Mouse (Mus musculus): ENCODE data around the gene Olfr818. TPM values are rescaled to one million over a fixed set of nuclear protein-coding genes. Genes with fewer than 3 reads are reported as not detected.
"Not testable (repeated sequence)": the region's sequence is repeated elsewhere in the genome, so short reads cannot be mapped to it uniquely, and the experiment has no call there.

Olfr818 gene
- not detected in 2 replicates for polyA plus RNA-seq (2014; fragmentation: Nextera tagmentation; extraction: Ambion mirVana)

- WGBS: 92% methylated on average over 2 of the region's 2 CpGs
- H3K4me1 ChIP-seq (ENCODE audit: control insufficient read depth, insufficient read depth, low read length): no peaks in the 10 kb centered on the region
These were observed at the start of gene Olfr818 for GRCm38 (mm10) chr10:129949000-129949399. Gene Olfr818, minus strand, starts transcription at chr10:129949100.

GRCm38 (mm10) chr10:129984962-129985361, 36.1 kb upstream of the Olfr818 start, which contains the start of gene Gm10310:
Gene Gm10310, minus strand, starts transcription at chr10:129985062.
- not testable (repeated sequence) for H3K4me1 ChIP-seq (ENCODE audit: control insufficient read depth, insufficient read depth, low read length); H3K27ac ChIP-seq (replicated peaks; ENCODE audit: low read depth, low read length); H3K4me2 ChIP-seq (ENCODE audit: low read depth, low read length); H3K27me3 ChIP-seq (replicated peaks; ENCODE audit: control insufficient read depth, insufficient read depth, low read length); ATAC-seq (ENCODE audit: low read depth); H3K4me3 ChIP-seq (ENCODE audit: low read depth, low read length); H3K36me3 ChIP-seq (ENCODE audit: control insufficient read depth, insufficient read depth, low read length); H3K9me3 ChIP-seq (ENCODE audit: control insufficient read depth, low read length); H3K9ac ChIP-seq (ENCODE audit: low read depth, low read length); DNase-seq (ENCODE audit: low spot score)
- WGBS: no CpG with 5 or more reads among the region's 1 CpGs

More at GRCm38 (mm10) chr10:129949000-129949399, at the start of gene Olfr818:
- H3K27me3 ChIP-seq (replicated peaks; ENCODE audit: control insufficient read depth, insufficient read depth, low read length): no peaks in the 10 kb centered on the region
- ATAC-seq (ENCODE audit: low read depth) (no peak), DNase-seq (ENCODE audit: low spot score) (no peak)
- no peak within 1 kb of the TSS for H3K27ac ChIP-seq (replicated peaks; ENCODE audit: low read depth, low read length)
- no peak within 1 kb of the TSS for H3K4me2 ChIP-seq (ENCODE audit: low read depth, low read length)
- H3K36me3 ChIP-seq (ENCODE audit: control insufficient read depth, insufficient read depth, low read length): no peaks in the 10 kb centered on the region
- H3K9me3 ChIP-seq (ENCODE audit: control insufficient read depth, low read length): no peaks in the 10 kb centered on the region
- H3K9ac ChIP-seq (ENCODE audit: low read depth, low read length): no peak within 1 kb of the TSS
- H3K4me3 ChIP-seq (ENCODE audit: low read depth, low read length): no peak within 1 kb of the TSS

- not testable (repeated sequence) for H3K4me3 ChIP-seq (ENCODE audit: low read depth, low read length); H3K27me3 ChIP-seq (replicated peaks; ENCODE audit: control insufficient read depth, insufficient read depth, low read length); DNase-seq (ENCODE audit: low spot score); H3K4me1 ChIP-seq (ENCODE audit: control insufficient read depth, insufficient read depth, low read length); H3K27ac ChIP-seq (replicated peaks; ENCODE audit: low read depth, low read length); H3K36me3 ChIP-seq (ENCODE audit: control insufficient read depth, insufficient read depth, low read length); H3K9me3 ChIP-seq (ENCODE audit: control insufficient read depth, low read length); H3K9ac ChIP-seq (ENCODE audit: low read depth, low read length); ATAC-seq (ENCODE audit: low read depth); H3K4me2 ChIP-seq (ENCODE audit: low read depth, low read length)
- WGBS: no CpG with 5 or more reads among the region's 3 CpGs
These were observed 33.0 kb upstream of the Olfr818 start for GRCm38 (mm10) chr10:129981867-129982266.

GRCm38 (mm10) chr10:129976040-129976439, 27.1 kb upstream of the Olfr818 start, which contains the start of gene Olfr247:
Gene Olfr247, minus strand, starts transcription at chr10:129976140.
- no CpG with 5 or more reads among the region's 2 CpGs for WGBS

GRCm38 (mm10) chr10:129972994-129973393, 24.1 kb upstream of the Olfr818 start:
- WGBS: no CpG with 5 or more reads among the region's 3 CpGs

More at GRCm38 (mm10) chr10:129976040-129976439, 27.1 kb upstream of the Olfr818 start, which contains the start of gene Olfr247:
- not testable (repeated sequence) for H3K4me3 ChIP-seq (ENCODE audit: low read depth, low read length); H3K9ac ChIP-seq (ENCODE audit: low read depth, low read length); H3K4me1 ChIP-seq (ENCODE audit: control insufficient read depth, insufficient read depth, low read length); ATAC-seq (ENCODE audit: low read depth); DNase-seq (ENCODE audit: low spot score); H3K27ac ChIP-seq (replicated peaks; ENCODE audit: low read depth, low read length); H3K36me3 ChIP-seq (ENCODE audit: control insufficient read depth, insufficient read depth, low read length); H3K27me3 ChIP-seq (replicated peaks; ENCODE audit: control insufficient read depth, insufficient read depth, low read length); H3K4me2 ChIP-seq (ENCODE audit: low read depth, low read length); H3K9me3 ChIP-seq (ENCODE audit: control insufficient read depth, low read length)

GRCm38 (mm10) chr10:129967166-129967565, 18.3 kb upstream of the Olfr818 start, which contains the start of gene Olfr819:
Gene Olfr819, minus strand, starts transcription at chr10:129967266.
- not testable (repeated sequence) for ATAC-seq (ENCODE audit: low read depth); H3K4me3 ChIP-seq (ENCODE audit: low read depth, low read length); H3K4me1 ChIP-seq (ENCODE audit: control insufficient read depth, insufficient read depth, low read length); DNase-seq (ENCODE audit: low spot score); H3K9me3 ChIP-seq (ENCODE audit: control insufficient read depth, low read length); H3K4me2 ChIP-seq (ENCODE audit: low read depth, low read length); H3K27me3 ChIP-seq (replicated peaks; ENCODE audit: control insufficient read depth, insufficient read depth, low read length); H3K9ac ChIP-seq (ENCODE audit: low read depth, low read length); H3K36me3 ChIP-seq (ENCODE audit: control insufficient read depth, insufficient read depth, low read length); H3K27ac ChIP-seq (replicated peaks; ENCODE audit: low read depth, low read length)
- 72% methylated on average over 2 of the region's 2 CpGs for WGBS

More at GRCm38 (mm10) chr10:129972994-129973393, 24.1 kb upstream of the Olfr818 start:
- H3K4me2 ChIP-seq (ENCODE audit: low read depth, low read length); H3K36me3 ChIP-seq (ENCODE audit: control insufficient read depth, insufficient read depth, low read length); H3K4me3 ChIP-seq (ENCODE audit: low read depth, low read length); H3K4me1 ChIP-seq (ENCODE audit: control insufficient read depth, insufficient read depth, low read length); H3K27ac ChIP-seq (replicated peaks; ENCODE audit: low read depth, low read length); H3K9ac ChIP-seq (ENCODE audit: low read depth, low read length); ATAC-seq (ENCODE audit: low read depth); DNase-seq (ENCODE audit: low spot score); H3K9me3 ChIP-seq (ENCODE audit: control insufficient read depth, low read length); H3K27me3 ChIP-seq (replicated peaks; ENCODE audit: control insufficient read depth, insufficient read depth, low read length): not testable (repeated sequence)

GRCm38 (mm10) chr10:129966232-129966631, 17.3 kb upstream of the Olfr818 start:
- not testable (repeated sequence) for H3K9ac ChIP-seq (ENCODE audit: low read depth, low read length)

GRCm38 (mm10) chr10:129915497-129915896, 33.4 kb downstream of the Olfr818 start, which contains the start of gene Olfr816:
Gene Olfr816, minus strand, starts transcription at chr10:129915597.
- no peak within 1 kb of the TSS for H3K9ac ChIP-seq (ENCODE audit: low read depth, low read length)
- H3K4me2 ChIP-seq (ENCODE audit: low read depth, low read length): no peak within 1 kb of the TSS
- H3K9me3 ChIP-seq (ENCODE audit: control insufficient read depth, low read length): no peaks in the 10 kb centered on the region
- no peak within 1 kb of the TSS for H3K4me3 ChIP-seq (ENCODE audit: low read depth, low read length)
- no peak for DNase-seq (ENCODE audit: low spot score)
- no peak within 1 kb of the TSS for H3K27ac ChIP-seq (replicated peaks; ENCODE audit: low read depth, low read length)
- H3K27me3 ChIP-seq (replicated peaks; ENCODE audit: control insufficient read depth, insufficient read depth, low read length): no peaks in the 10 kb centered on the region
- H3K36me3 ChIP-seq (ENCODE audit: control insufficient read depth, insufficient read depth, low read length): no peaks in the 10 kb centered on the region
- WGBS: 49% methylated on average over 1 of the region's 1 CpGs
- no peaks in the 10 kb centered on the region for H3K4me1 ChIP-seq (ENCODE audit: control insufficient read depth, insufficient read depth, low read length)
- ATAC-seq (ENCODE audit: low read depth): no peak

More at GRCm38 (mm10) chr10:129966232-129966631, 17.3 kb upstream of the Olfr818 start:
- not testable (repeated sequence) for H3K9me3 ChIP-seq (ENCODE audit: control insufficient read depth, low read length); ATAC-seq (ENCODE audit: low read depth); H3K36me3 ChIP-seq (ENCODE audit: control insufficient read depth, insufficient read depth, low read length); H3K4me2 ChIP-seq (ENCODE audit: low read depth, low read length); H3K27ac ChIP-seq (replicated peaks; ENCODE audit: low read depth, low read length); DNase-seq (ENCODE audit: low spot score); H3K27me3 ChIP-seq (replicated peaks; ENCODE audit: control insufficient read depth, insufficient read depth, low read length); H3K4me3 ChIP-seq (ENCODE audit: low read depth, low read length); H3K4me1 ChIP-seq (ENCODE audit: control insufficient read depth, insufficient read depth, low read length)
- WGBS: 100% methylated on average over 2 of the region's 3 CpGs

GRCm38 (mm10) chr10:129905767-129906166, 43.1 kb downstream of the Olfr818 start, which contains the start of gene Olfr815:
Gene Olfr815, minus strand, starts transcription at chr10:129905867.
- H3K4me3 ChIP-seq (ENCODE audit: low read depth, low read length); H3K36me3 ChIP-seq (ENCODE audit: control insufficient read depth, insufficient read depth, low read length); H3K27me3 ChIP-seq (replicated peaks; ENCODE audit: control insufficient read depth, insufficient read depth, low read length); H3K4me1 ChIP-seq (ENCODE audit: control insufficient read depth, insufficient read depth, low read length); H3K9ac ChIP-seq (ENCODE audit: low read depth, low read length); ATAC-seq (ENCODE audit: low read depth); DNase-seq (ENCODE audit: low spot score); H3K9me3 ChIP-seq (ENCODE audit: control insufficient read depth, low read length); H3K27ac ChIP-seq (replicated peaks; ENCODE audit: low read depth, low read length); H3K4me2 ChIP-seq (ENCODE audit: low read depth, low read length): not testable (repeated sequence)
- no CpG with 5 or more reads among the region's 1 CpGs for WGBS
